Mouse (Mus musculus) heart, embryonic 16.5 days (tissue): Measurements from ENCODE around the gene Dct. TPM values are rescaled to one million over a fixed set of nuclear protein-coding genes. Genes with fewer than 3 reads are reported as not detected.

Source experiments
- ATAC-seq: fragments of 200-750 bp; cut with Nextera tagmentation; replicated peaks from 2 replicates; pipeline ENCODE4 v1.8.0; 2017; ENCODE audit warnings: moderate number of reproducible peaks; ENCODE audit not compliant: insufficient read depth, low FRiP score; ENCODE audit errors: extremely low read depth
- H3K27ac ChIP-seq: fragments of 300-500 bp; sonication (generic); 2 replicates; pipeline ENCODE4 v1.5.1; 2014; ENCODE audit warnings: mild to moderate bottlenecking, low read length, control low read depth, moderate library complexity
- H3K27me3 ChIP-seq: fragments of 300-500 bp; sonication (generic); 2 replicates; pipeline ENCODE4 v1.6.1; 2014; ENCODE audit warnings: low read length, mixed read lengths; ENCODE audit not compliant: control insufficient read depth, insufficient read depth
- H3K36me3 ChIP-seq: fragments of 300-500 bp; sonication (generic); 2 replicates; pipeline ENCODE4 v1.6.1; 2014; ENCODE audit not compliant: control insufficient read depth, insufficient read depth
- H3K4me1 ChIP-seq: fragments of 300-500 bp; sonication (generic); 2 replicates; pipeline ENCODE4 v1.6.1; 2014; ENCODE audit warnings: low read length, mixed read lengths; ENCODE audit not compliant: control insufficient read depth, insufficient read depth
- H3K4me2 ChIP-seq: fragments of 300-500 bp; sonication (generic); 2 replicates; pipeline ENCODE4 v1.6.1; 2014; ENCODE audit warnings: low read depth, mild to moderate bottlenecking, control low read depth, low read length
- H3K4me3 ChIP-seq: fragments of 300-500 bp; sonication (generic); 2 replicates; pipeline ENCODE4 v1.5.1; 2014; ENCODE audit warnings: mild to moderate bottlenecking, control low read depth, low read length
- H3K9ac ChIP-seq: fragments of 300-500 bp; sonication (generic); 2 replicates; pipeline ENCODE4 v1.6.1; 2014; ENCODE audit warnings: low read length, control low read depth
- H3K9me3 ChIP-seq: fragments of 300-500 bp; sonication (generic); replicated peaks from 2 replicates; pipeline ENCODE4 v1.6.1; 2016; ENCODE audit warnings: low read length; ENCODE audit not compliant: control insufficient read depth
- WGBS: fragments of 180-500 bp; shearing (Covaris S2); extraction: QIAGEN DNeasy Blood & Tissue Kit; methylation state at CpG from one replicate; pipeline ENCODE4 v1.1.7; 2014; 5-methylcytosine and 5-hydroxymethylcytosine counted together
- polyA plus RNA-seq: library from polyadenylated mRNA; unstranded; fragments of >200 nt; fragmentation: Nextera tagmentation; extraction: Ambion mirVana; gene quantifications from 2 replicates; pipeline ENCODE4 v1.2.1, GENCODE M21; 2015

Gene Dct
- polyA plus RNA-seq, 1 experiment from 2014 or later: 2.5 TPM

DNA sequence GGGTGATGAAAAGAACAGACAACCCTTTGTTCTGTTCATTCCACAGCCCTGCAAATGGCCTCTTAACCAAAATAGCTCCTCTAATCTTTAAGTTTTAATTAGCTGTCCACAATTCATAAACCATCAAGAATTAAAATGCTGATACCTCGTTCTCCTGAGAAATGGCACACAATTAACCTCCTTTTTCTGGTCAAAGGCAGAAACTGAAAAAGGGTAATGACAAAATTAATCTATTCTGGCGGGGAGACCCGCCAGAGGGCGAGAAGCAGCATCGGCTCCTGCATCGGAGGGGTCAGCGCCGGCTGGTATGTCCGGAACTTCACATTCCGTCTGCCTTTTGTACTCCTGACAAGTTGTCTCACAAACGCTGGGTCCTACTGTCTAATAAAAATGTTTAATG is 28.6 kb upstream of the Dct start:
- Histone ChIP-seq H3K9me3 (no peaks in the 10 kb centered on the region), H3K4me3 (peak overlapping the region; percentile 7; the same call in 1 of the 2 replicates), H3K4me2 (peak overlapping the region; percentile 56), H3K27ac (no peak overlapping the region), H3K4me1 (peaks cover 8% of the 10 kb centered on the region), H3K9ac (no peak overlapping the region), H3K27me3 (0 out of 2 replicates have a peak, but pooled peaks cover 2% of the 10 kb centered on the region), H3K36me3 (no peaks in the 10 kb centered on the region)
- ATAC-seq: peak; percentile 45; the same call in 1 of the 2 replicates
- WGBS: 43% methylated on average over 11 of the region's 11 CpGs

DNA sequence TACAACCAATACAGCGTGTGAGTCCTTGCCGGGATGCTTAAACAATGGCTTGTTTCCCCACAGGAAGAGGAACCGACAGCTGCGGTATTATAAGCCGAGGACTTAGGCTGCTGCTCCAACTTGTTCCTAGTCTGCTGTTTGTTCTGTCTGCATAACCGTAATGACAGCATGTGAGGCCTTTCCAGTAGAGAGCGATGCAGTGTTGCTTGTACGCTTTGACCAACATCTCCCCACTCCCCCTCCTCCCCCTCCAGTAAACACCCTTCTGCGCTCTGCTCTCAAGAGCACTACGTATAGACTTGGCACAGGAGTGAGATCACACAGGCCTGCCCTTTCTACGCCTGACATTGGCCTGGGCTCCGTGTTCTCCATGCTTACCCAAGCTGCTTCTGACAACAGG is 18.1 kb upstream of the Dct start:
- H3K36me3 ChIP-seq: no peaks in the 10 kb centered on the region
- no peak overlapping the region for H3K4me3 ChIP-seq
- no peak overlapping the region for H3K4me2 ChIP-seq
- H3K9ac ChIP-seq: no peak overlapping the region
- ATAC-seq: peak; percentile 63
- 55% methylated on average over 12 of the region's 12 CpGs for WGBS
- no peaks in the 10 kb centered on the region for H3K27me3 ChIP-seq
- no peaks in the 10 kb centered on the region for H3K9me3 ChIP-seq
- H3K4me1 ChIP-seq: no peaks in the 10 kb centered on the region
- H3K27ac ChIP-seq: peak overlapping the region; percentile 49

DNA sequence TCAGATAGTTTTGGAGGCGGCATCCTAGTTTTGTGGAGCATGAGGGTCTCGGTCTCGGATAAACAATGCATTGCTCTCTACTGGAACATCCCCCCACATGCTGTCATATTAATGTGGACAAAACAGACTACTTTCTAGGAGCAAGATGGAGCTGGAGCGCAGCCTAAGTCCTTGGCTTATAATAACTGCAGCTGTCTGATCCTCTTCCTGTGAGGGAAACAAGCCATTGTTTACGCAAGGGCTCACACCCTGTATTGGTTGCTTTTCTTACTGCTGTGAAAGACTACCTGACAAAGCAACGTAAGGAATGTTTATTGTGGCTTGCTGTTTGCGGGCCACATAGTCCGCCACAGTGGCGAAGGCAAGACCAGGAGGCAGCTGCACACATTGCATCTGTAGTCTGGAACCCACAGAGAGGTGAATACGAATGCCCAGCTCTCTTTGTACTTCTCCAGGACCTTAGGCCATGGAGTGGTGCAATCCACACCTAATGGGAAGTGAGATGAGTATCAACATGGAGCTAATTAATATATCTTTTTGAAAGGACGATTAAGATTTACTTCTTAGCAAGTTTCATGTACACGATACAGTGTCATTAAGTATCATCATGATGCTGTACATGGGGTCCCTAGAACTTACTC is 17.5 kb upstream of the Dct start:
- 74% methylated on average over 12 of the region's 12 CpGs for WGBS
- Histone ChIP-seq H3K36me3 (no peaks in the 10 kb centered on the region), H3K27me3 (no peaks in the 10 kb centered on the region), H3K4me1 (no peaks in the 10 kb centered on the region), H3K4me3 (no peak overlapping the region), H3K4me2 (no peak overlapping the region), H3K9me3 (no peaks in the 10 kb centered on the region), H3K9ac (no peak overlapping the region), H3K27ac (peak overlapping the region; percentile 14; the same call in 1 of the 2 replicates)
- ATAC-seq: peak; percentile 45; the same call in 1 of the 2 replicates

DNA sequence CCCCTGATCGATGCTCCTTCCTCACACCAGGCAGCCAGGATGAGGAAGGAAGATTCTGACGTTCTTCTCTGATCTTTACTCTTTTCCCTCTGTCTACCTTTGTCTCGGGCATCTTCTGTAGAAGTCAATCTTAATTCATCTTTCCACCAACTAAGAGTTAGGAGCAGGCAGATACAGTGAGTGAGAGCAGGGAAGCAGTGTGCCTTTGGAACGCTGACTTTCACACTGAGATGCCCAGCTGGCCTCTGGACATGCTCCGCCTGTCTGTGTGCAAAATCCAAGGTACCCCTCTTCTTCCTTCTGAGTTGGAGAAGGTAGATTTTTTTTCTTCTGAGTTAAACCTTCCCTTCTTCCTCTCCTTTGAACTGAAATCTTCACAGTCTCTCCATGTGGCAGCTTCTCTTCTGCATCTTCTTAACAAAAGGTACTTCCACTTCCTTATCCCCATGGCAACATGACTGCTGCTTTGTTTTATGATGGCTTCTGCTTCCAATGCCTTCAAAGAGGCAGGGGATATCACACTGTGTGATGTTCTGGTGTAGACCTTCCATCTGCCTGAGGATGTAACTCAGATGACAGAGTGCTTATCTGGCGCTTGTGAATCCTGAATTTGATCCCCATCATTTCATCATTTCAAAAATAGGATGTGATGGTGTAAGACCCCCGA is 9.9 kb upstream of the Dct start:
- H3K9me3 ChIP-seq: no peaks in the 10 kb centered on the region
- no peak for ATAC-seq
- 76% methylated on average over 7 of the region's 7 CpGs for WGBS
- H3K9ac ChIP-seq: no peak overlapping the region
- no peaks in the 10 kb centered on the region for H3K36me3 ChIP-seq
- H3K27ac ChIP-seq: no peak overlapping the region
- H3K4me3 ChIP-seq: no peak overlapping the region
- H3K27me3 ChIP-seq: no peaks in the 10 kb centered on the region
- H3K4me2 ChIP-seq: no peak overlapping the region
- H3K4me1 ChIP-seq: no peaks in the 10 kb centered on the region

DNA sequence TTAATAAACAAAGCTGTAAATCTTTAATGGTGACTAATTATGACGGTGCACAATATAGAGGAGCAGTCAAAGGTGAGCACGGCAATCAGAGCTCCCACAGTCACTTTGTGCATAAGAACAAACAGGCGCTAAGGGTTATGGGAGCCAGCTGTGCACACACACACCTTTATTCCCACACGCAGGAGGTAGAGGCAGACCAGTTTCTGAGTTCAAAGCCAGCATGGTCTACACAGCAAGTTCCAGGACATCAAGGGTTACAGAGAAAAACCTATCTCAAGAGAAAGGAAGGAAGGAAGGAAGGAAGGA is 6.5 kb upstream of the Dct start:
- H3K9me3 ChIP-seq: no peaks in the 10 kb centered on the region
- no peak overlapping the region for H3K4me2 ChIP-seq
- no peak overlapping the region for H3K9ac ChIP-seq
- no peak overlapping the region for H3K27ac ChIP-seq
- 84% methylated on average over 4 of the region's 4 CpGs for WGBS
- H3K36me3 ChIP-seq: no peaks in the 10 kb centered on the region
- H3K4me3 ChIP-seq: no peak overlapping the region
- H3K27me3 ChIP-seq: 0 out of 2 replicates have a peak, but pooled peaks cover 5% of the 10 kb centered on the region
- no peak for ATAC-seq
- no peaks in the 10 kb centered on the region for H3K4me1 ChIP-seq

DNA sequence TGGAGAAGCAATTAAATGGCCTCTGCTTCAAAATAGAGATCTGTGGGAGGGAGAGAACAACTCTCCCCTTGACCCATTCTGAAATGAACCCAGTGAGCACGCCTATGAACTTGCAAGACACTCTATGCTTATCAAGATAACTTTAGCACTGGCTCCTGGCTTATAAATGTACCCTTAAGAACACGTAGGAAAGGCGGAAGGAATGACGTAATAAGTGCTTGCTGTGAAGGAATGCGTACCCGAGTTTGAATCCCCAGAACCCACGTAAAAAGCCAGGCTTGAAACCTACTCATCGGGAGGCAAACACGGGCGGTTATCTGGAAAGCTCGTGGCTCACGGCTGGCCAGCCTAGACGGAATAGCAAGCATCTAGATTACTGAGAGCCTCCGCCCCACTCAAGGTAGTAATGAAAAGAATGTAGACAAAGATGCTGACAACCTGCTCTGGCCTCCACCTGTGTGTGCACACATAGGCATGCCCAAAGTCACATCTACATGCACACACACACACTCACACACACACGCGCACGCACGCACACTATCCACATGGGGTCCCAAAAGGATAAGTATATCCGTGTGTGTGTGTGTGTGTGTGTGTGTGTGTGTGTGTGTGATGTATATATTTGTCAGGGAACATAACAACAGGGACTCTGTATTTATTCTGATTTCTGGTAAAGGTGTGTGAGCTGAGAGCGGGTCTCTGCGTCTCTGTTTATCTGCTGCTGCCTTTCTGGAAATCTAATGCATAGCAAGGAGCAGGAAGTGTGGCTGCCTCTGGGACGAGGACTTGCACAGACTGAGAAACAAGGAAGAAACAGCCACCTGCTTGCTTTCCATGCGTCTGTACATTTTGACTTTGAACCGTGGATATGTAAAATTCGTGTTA is 5.9 kb upstream of the Dct start:
- no peak for ATAC-seq
- Histone ChIP-seq H3K27me3 (0 out of 2 replicates have a peak, but pooled peaks cover 5% of the 10 kb centered on the region), H3K4me1 (no peaks in the 10 kb centered on the region), H3K9ac (no peak overlapping the region), H3K4me3 (no peak overlapping the region), H3K9me3 (no peaks in the 10 kb centered on the region), H3K27ac (no peak overlapping the region), H3K36me3 (no peaks in the 10 kb centered on the region), H3K4me2 (no peak overlapping the region)
- 72% methylated on average over 25 of the region's 25 CpGs for WGBS

DNA sequence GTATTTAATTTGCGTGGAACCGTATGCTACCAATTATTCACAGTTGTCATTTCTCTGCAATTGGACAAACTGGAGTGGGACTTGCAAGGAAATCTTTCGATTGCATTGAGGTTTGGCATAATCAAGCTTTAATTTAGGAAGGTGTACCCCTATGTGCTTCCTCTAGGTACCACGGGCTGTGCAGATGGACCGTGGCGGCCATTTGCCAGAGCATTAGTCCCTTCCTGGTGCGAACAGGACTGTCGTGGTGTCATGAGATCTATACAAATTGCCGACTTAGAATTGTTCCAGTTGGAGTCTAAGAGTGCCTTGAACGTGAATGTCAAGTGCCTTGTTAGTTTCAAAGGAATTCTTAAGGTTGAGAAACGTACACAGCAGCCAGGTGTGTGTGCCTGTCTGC is 726 bp upstream of the Dct start:
- Histone ChIP-seq H3K27ac (no peak overlapping the region), H3K9me3 (no peaks in the 10 kb centered on the region), H3K36me3 (no peaks in the 10 kb centered on the region), H3K27me3 (peaks cover 5% of the 10 kb centered on the region; the same call in 1 of the 2 replicates), H3K9ac (no peak overlapping the region), H3K4me2 (no peak overlapping the region), H3K4me1 (no peaks in the 10 kb centered on the region), H3K4me3 (no peak overlapping the region)
- no peak for ATAC-seq
- WGBS: 82% methylated on average over 11 of the region's 11 CpGs

DNA sequence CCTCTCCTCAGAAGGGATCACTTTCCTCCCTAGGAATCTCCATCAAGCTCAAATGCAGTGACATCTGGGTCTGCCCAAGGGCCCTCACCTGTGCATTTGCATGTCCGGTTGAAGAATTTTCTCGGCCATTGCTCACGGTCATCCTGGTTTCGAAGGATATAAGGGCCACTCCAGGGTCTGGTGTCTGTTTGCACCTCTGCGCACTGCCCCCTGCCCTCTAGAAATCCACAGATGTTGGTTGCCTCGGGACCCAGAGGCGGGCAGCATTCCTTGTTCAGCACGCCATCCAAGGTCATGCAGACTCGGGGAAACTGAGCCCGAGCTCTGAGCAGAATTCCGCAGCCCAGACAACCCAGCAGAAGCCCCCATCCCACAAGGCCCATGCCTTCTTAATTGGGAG is 648 bp downstream of the Dct start:
- ATAC-seq: no peak
- H3K27me3 ChIP-seq: peaks cover 5% of the 10 kb centered on the region; the same call in 1 of the 2 replicates
- no peaks in the 10 kb centered on the region for H3K9me3 ChIP-seq
- 81% methylated on average over 11 of the region's 11 CpGs for WGBS
- no peak overlapping the region for H3K4me2 ChIP-seq
- no peaks in the 10 kb centered on the region for H3K36me3 ChIP-seq
- no peak overlapping the region for H3K27ac ChIP-seq
- H3K4me1 ChIP-seq: no peaks in the 10 kb centered on the region
- no peak overlapping the region for H3K4me3 ChIP-seq
- no peak overlapping the region for H3K9ac ChIP-seq

DNA sequence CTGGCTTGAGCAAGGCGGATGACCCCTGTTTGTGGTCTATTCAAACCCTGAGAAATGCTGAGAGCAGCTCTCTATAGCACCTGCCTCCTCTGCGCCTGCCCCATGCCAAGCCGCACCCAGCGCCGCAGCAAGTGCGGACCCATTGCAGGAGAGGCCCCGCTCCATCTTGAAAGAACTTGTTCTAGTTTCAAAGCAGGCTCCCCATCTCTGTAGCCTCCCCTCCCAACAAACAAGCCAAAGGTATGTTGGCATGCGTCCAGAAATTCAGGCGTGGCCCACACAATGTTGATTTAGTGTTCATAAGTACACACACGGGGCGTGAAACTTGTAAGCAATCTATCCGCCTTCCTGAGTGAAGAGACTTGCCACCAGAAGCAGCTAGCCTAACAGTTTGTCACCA is 1.1 kb downstream of the Dct start:
- H3K9me3 ChIP-seq: no peaks in the 10 kb centered on the region
- no peak; the same call in 1 of the 2 replicates for ATAC-seq
- no peak overlapping the region for H3K4me3 ChIP-seq
- H3K27ac ChIP-seq: no peak overlapping the region
- 76% methylated on average over 12 of the region's 12 CpGs for WGBS
- H3K27me3 ChIP-seq: peaks cover 4% of the 10 kb centered on the region; the same call in 1 of the 2 replicates
- no peak overlapping the region for H3K4me2 ChIP-seq
- no peak overlapping the region for H3K9ac ChIP-seq
- H3K36me3 ChIP-seq: no peaks in the 10 kb centered on the region
- H3K4me1 ChIP-seq: no peaks in the 10 kb centered on the region
